Comparison of ENCODE assay signal across 8 mouse cellular contexts in the genomic region with DNA sequence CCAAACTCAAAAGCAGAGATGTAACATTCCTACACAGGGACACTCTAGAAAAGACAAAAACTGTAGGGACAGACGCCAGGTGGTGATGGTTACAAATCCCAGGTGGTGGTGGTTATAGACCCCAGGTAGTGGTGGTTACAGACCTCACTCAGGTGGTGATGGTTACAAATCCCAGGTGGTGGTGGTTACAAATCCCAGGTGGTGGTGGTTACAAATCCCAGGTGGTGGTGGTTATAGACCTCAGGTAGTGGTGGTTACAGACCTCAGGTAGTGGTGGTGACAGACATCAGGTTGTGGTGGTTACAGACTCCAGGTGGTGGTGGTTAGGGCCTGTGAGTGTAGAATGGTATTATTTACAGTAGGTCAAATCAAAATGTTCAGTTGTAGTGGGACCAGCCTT. TPM values are rescaled to one million over a fixed set of nuclear protein-coding genes. Genes with fewer than 3 reads are reported as not detected.
DNase-seq lines count a peak whose midpoint lies in the region; ATAC-seq and TF ChIP-seq lines count a peak whose summit lies in the region.

No protein-coding gene starts in this region.

- H3K27ac ChIP-seq in spleen, adult 2 months (ENCODE audit: insufficient read depth, low read length): peak overlapping the region; percentile 37
- no peak overlapping the region for H3K27ac ChIP-seq in forebrain, embryonic 13.5 days
- no peak overlapping the region for H3K27ac ChIP-seq in liver, embryonic 11.5 days (ENCODE audit: low read depth, low read length)

- 74% methylated on average over 1 of the region's 1 CpGs for WGBS in spleen, adult 2 months
- 85% methylated on average over 1 of the region's 1 CpGs for WGBS in forebrain, embryonic 13.5 days
- 90% methylated on average over 1 of the region's 1 CpGs for WGBS in liver, embryonic 11.5 days

- H3K4me1 ChIP-seq in spleen, adult 2 months (ENCODE audit: control insufficient read depth, insufficient read depth, insufficient read length): peaks cover 10% of the 10 kb centered on the region
- H3K4me1 ChIP-seq in forebrain, embryonic 13.5 days: peaks cover 6% of the 10 kb centered on the region
- H3K4me1 ChIP-seq in liver, embryonic 11.5 days (replicated peaks; ENCODE audit: control insufficient read depth, insufficient read depth, low read length): no peaks in the 10 kb centered on the region

- peak; percentile 92 for ATAC-seq in forebrain, embryonic 13.5 days
- ATAC-seq in liver, embryonic 11.5 days (replicated peaks; ENCODE audit: low FRiP score): peak; percentile 92

- H3K9me3 ChIP-seq in forebrain, embryonic 13.5 days (replicated peaks): no peaks in the 10 kb centered on the region
- H3K9me3 ChIP-seq in liver, embryonic 11.5 days (ENCODE audit: control insufficient read depth, low read length): no peaks in the 10 kb centered on the region

- no peak overlapping the region for H3K4me3 ChIP-seq in spleen, adult 2 months (ENCODE audit: extremely low read depth, insufficient read depth, insufficient read length)
- no peak overlapping the region for H3K4me3 ChIP-seq in forebrain, embryonic 13.5 days
- no peak overlapping the region for H3K4me3 ChIP-seq in liver, embryonic 11.5 days (ENCODE audit: low read depth, low read length)

- intact Hi-C loops in left cerebral cortex, postnatal 4 days (cut with DNase I): no loop called here

- TF ChIP-seq CTCF in spleen, adult 2 months (IDR thresholded peaks at IDR 0.05; ENCODE audit: extremely low read depth, insufficient read depth, insufficient read length, insufficient replicate concordance): no peak

- peaks cover 3% of the 10 kb centered on the region; the same call in 1 of the 2 replicates for H3K36me3 ChIP-seq in spleen, adult 2 months (ENCODE audit: control insufficient read depth, insufficient read depth, low read length)
- H3K36me3 ChIP-seq in forebrain, embryonic 13.5 days (ENCODE audit: poor library complexity, severe bottlenecking): no peaks in the 10 kb centered on the region
- no peaks in the 10 kb centered on the region for H3K36me3 ChIP-seq in liver, embryonic 11.5 days (ENCODE audit: control insufficient read depth, insufficient read depth, low read length)

- peak in 1 of 2 experiments; percentile 69 for DNase-seq in spleen, adult 2 months (ENCODE audit: low read depth in 1 of 2, low spot score in 2 of 2)
- no peak for DNase-seq in spleen, postnatal 10 days (ENCODE audit: low spot score in 2 of 2)
- peak; percentile 50 for DNase-seq in liver, embryonic 11.5 days (ENCODE audit: low spot score)
- peak; percentile 51 for DNase-seq in skeletal muscle tissue, adult 2 months (ENCODE audit: low read depth, low spot score)
- no peak for DNase-seq in left cerebral cortex, postnatal 4 days
- no peak for DNase-seq in left cerebral cortex, adult 18-20 months (ENCODE audit: low spot score in 2 of 2)
- DNase-seq in thymus, postnatal 4 days: no peak

- H3K9ac ChIP-seq in forebrain, embryonic 13.5 days: no peak overlapping the region
- H3K9ac ChIP-seq in liver, embryonic 11.5 days (ENCODE audit: low read depth, low read length): no peak overlapping the region

- H3K27me3 ChIP-seq in spleen, adult 2 months (ENCODE audit: control insufficient read depth, insufficient read depth, low read length): no peaks in the 10 kb centered on the region
- H3K27me3 ChIP-seq in forebrain, embryonic 13.5 days: no peaks in the 10 kb centered on the region
- no peaks in the 10 kb centered on the region for H3K27me3 ChIP-seq in liver, embryonic 11.5 days (replicated peaks; ENCODE audit: control insufficient read depth, insufficient read depth, low read length)

- no peak overlapping the region for H3K4me2 ChIP-seq in forebrain, embryonic 13.5 days
- H3K4me2 ChIP-seq in liver, embryonic 11.5 days: no peak overlapping the region

- no peak for TF ChIP-seq POLR2A in spleen, adult 2 months (IDR thresholded peaks at IDR 0.05; ENCODE audit: low read depth, low read length)

RNA-seq across cellular contexts. Expression of gene Lmbrd1, which starts 5.5 kb away (rescaled TPM):
- 18.5 and 28.3 TPM in 2 replicates for polyA plus RNA-seq in spleen, adult 2 months (2012; rRNA removed)
- polyA plus RNA-seq in forebrain, embryonic 13.5 days (2015; fragmentation: Nextera tagmentation; extraction: Ambion mirVana): 31.2 and 33.6 TPM in 2 replicates
- 21.3 and 25.2 TPM in 2 replicates for polyA plus RNA-seq in liver, embryonic 11.5 days (2014; fragmentation: Nextera tagmentation; extraction: Ambion mirVana)
- 10 to 100 TPM; 59.4 to 64.5 TPM for total RNA-seq in left cerebral cortex, postnatal 4 days (2021)
- total RNA-seq in left cerebral cortex, adult 18-20 months (2021): 100 to 1,000 TPM; 143 to 145 TPM

Comparison
In these comparisons a context has a peak if more than half of its experiments do, and no peak if none do; other contexts are left out.
1. DNase-seq: peak in liver, embryonic 11.5 days (single experiment) and skeletal muscle tissue, adult 2 months (single experiment); none in spleen, postnatal 10 days (0 of 2), left cerebral cortex, postnatal 4 days (single experiment), left cerebral cortex, adult 18-20 months (0 of 2) and thymus, postnatal 4 days (single experiment).